Mouse (Mus musculus) lung, postnatal 36 days (tissue): ENCODE results near the gene Tspan4.

Experiments
- DNase-seq: peaks from one replicate; pipeline ENCODE4 v3.0.0; 2022; ENCODE audit warnings: mixed read lengths

Gene Tspan4

GRCm38 (mm10) chr7:141461521-141462332 is 13.3 kb upstream of the Tspan4 start:
- DNase-seq, result peak; percentile 61

- peak; percentile 93 for DNase-seq
Measured at GRCm38 (mm10) chr7:141462333-141462821, 12.7 kb upstream of the Tspan4 start.

GRCm38 (mm10) chr7:141463824-141464602 is 11.0 kb upstream of the Tspan4 start:
- peak; percentile 95 for DNase-seq

- peak; percentile 75 for DNase-seq
Measured at GRCm38 (mm10) chr7:141464603-141465201, 10.3 kb upstream of the Tspan4 start.

- DNase-seq, result no peak
Measured at GRCm38 (mm10) chr7:141465388-141466044, 9.5 kb upstream of the Tspan4 start.

- peak; percentile 65 for DNase-seq
Measured at GRCm38 (mm10) chr7:141466045-141466394, 9.0 kb upstream of the Tspan4 start.

GRCm38 (mm10) chr7:141466607-141467148 is 8.4 kb upstream of the Tspan4 start:
- DNase-seq, result no peak

- DNase-seq, result peak; percentile 94
Measured at GRCm38 (mm10) chr7:141467230-141468030, 7.6 kb upstream of the Tspan4 start, which contains the start of gene Cd151. Cd151 (plus strand) TSS chr7:141467392.

- no peak for DNase-seq
Measured at GRCm38 (mm10) chr7:141468164-141468521, 6.9 kb upstream of the Tspan4 start.

- DNase-seq, result peak; percentile 90
Measured at GRCm38 (mm10) chr7:141468522-141469211, 6.4 kb upstream of the Tspan4 start.

GRCm38 (mm10) chr7:141469352-141469751 is 5.7 kb upstream of the Tspan4 start:
- DNase-seq, result no peak

GRCm38 (mm10) chr7:141469901-141470636 is 5.0 kb upstream of the Tspan4 start:
- no peak for DNase-seq

- DNase-seq, result no peak
Measured at GRCm38 (mm10) chr7:141470637-141470944, 4.4 kb upstream of the Tspan4 start.

GRCm38 (mm10) chr7:141471236-141471635 is 3.8 kb upstream of the Tspan4 start:
- DNase-seq, result no peak

- DNase-seq, result no peak
Measured at GRCm38 (mm10) chr7:141472226-141472625, 2.8 kb upstream of the Tspan4 start.

- DNase-seq, result no peak
Measured at GRCm38 (mm10) chr7:141472763-141473162, 2.3 kb upstream of the Tspan4 start.

GRCm38 (mm10) chr7:141474160-141474559 is 880 bp upstream of the Tspan4 start:
- no peak for DNase-seq

GRCm38 (mm10) chr7:141475805-141476158 is 742 bp downstream of the Tspan4 start:
- peak; percentile 27 for DNase-seq

GRCm38 (mm10) chr7:141476226-141476980 is 1.4 kb downstream of the Tspan4 start:
- peak; percentile 95 for DNase-seq

- DNase-seq, result peak; percentile 67
Measured at GRCm38 (mm10) chr7:141476981-141477370, 1.9 kb downstream of the Tspan4 start.
